Mouse (Mus musculus): ENCODE results near the gene Plekha1. TPM values are rescaled to one million over a fixed set of nuclear protein-coding genes. Genes with fewer than 3 reads are reported as not detected.

Plekha1 gene
- total and polyA plus RNA-seq, 3 experiments: 6.9 to 22.1 TPM; not detected in 1

GRCm38 (mm10) chr7:130895618-130895945, 30.0 kb downstream of the Plekha1 start:
- Histone ChIP-seq H3K36me3 (ENCODE audit: control insufficient read depth in 1 of 2, insufficient read depth in 2 of 2, low read length in 2 of 2) (peaks cover 0 to 2% of the 10 kb centered on the region in 2 experiments; a peak in 1 of 4 replicates), H3K9ac (ENCODE audit: control insufficient read depth, low read depth, low read length, poor library complexity, severe bottlenecking) (no peak overlapping the region), H3K79me2 (ENCODE audit: control insufficient read depth, insufficient read depth, low read length, poor library complexity) (no peaks in the 10 kb centered on the region), H3K4me1 (ENCODE audit: control insufficient read depth in 1 of 2, insufficient read depth in 2 of 2, low read length in 2 of 2) (peaks cover 0 to 3% of the 10 kb centered on the region in 2 experiments; a peak in 1 of 4 replicates), H3K4me3 (ENCODE audit: control insufficient read depth in 1 of 2, insufficient read depth in 1 of 2, low read depth in 2 of 2, low read length in 2 of 2) (no peak overlapping the region), H3K27ac (ENCODE audit: control insufficient read depth, low read depth, low read length) (no peak overlapping the region), H3K9me3 (replicated peaks; ENCODE audit: insufficient read depth, low read length) (no peaks in the 10 kb centered on the region), H3K27me3 (ENCODE audit: control insufficient read depth in 1 of 2, insufficient read depth in 2 of 2, low read length in 2 of 2) (peaks cover 0 to 1% of the 10 kb centered on the region in 2 experiments; a peak in 1 of 4 replicates)
- no peak for DNase-seq (ENCODE audit: low read depth, low spot score)
- no peak for TF ChIP-seq NELFE (IDR thresholded peaks at IDR 0.05; ENCODE audit: low read depth, low read length)
- no peak for TF ChIP-seq ELF1 (IDR thresholded peaks at IDR 0.05; ENCODE audit: low read depth, low read length)
- no peak for TF ChIP-seq RAD21 (IDR thresholded peaks at IDR 0.05; ENCODE audit: low read depth, low read length)
- TF ChIP-seq TCF12 (IDR thresholded peaks at IDR 0.05; ENCODE audit: low read depth, low read length): no peak

GRCm38 (mm10) chr7:130896064-130896463, 30.5 kb downstream of the Plekha1 start:
- peaks cover 0 to 2% of the 10 kb centered on the region in 2 experiments; a peak in 1 of 4 replicates for H3K36me3 ChIP-seq (ENCODE audit: control insufficient read depth in 1 of 2, insufficient read depth in 2 of 2, low read length in 2 of 2)
- no peak overlapping the region for H3K4me3 ChIP-seq (ENCODE audit: control insufficient read depth in 1 of 2, insufficient read depth in 1 of 2, low read depth in 2 of 2, low read length in 2 of 2)
- no peak overlapping the region for H3K9ac ChIP-seq (ENCODE audit: control insufficient read depth, low read depth, low read length, poor library complexity, severe bottlenecking)
- H3K9me3 ChIP-seq (replicated peaks; ENCODE audit: insufficient read depth, low read length): no peaks in the 10 kb centered on the region
- H3K4me1 ChIP-seq (ENCODE audit: control insufficient read depth in 1 of 2, insufficient read depth in 2 of 2, low read length in 2 of 2): peaks cover 0 to 3% of the 10 kb centered on the region in 2 experiments; a peak in 1 of 4 replicates
- no peaks in the 10 kb centered on the region; the same call in 1 of the 2 replicates for H3K79me2 ChIP-seq (ENCODE audit: control insufficient read depth, insufficient read depth, low read length, poor library complexity)
- DNase-seq (ENCODE audit: low read depth, low spot score): no peak
- no peak overlapping the region for H3K27ac ChIP-seq (ENCODE audit: control insufficient read depth, low read depth, low read length)
- peaks cover 0 to 1% of the 10 kb centered on the region in 2 experiments; a peak in 1 of 4 replicates for H3K27me3 ChIP-seq (ENCODE audit: control insufficient read depth in 1 of 2, insufficient read depth in 2 of 2, low read length in 2 of 2)
- TF ChIP-seq ZC3H11A (IDR thresholded peaks at IDR 0.05; ENCODE audit: low read depth, low read length): no peak
- no peak for TF ChIP-seq CTCF (IDR thresholded peaks at IDR 0.05 in 2 of 3, conservative IDR thresholded peaks at IDR 0.05 in 1 of 3; ENCODE audit: control insufficient read depth in 1 of 3, insufficient read depth in 1 of 3, low read depth in 2 of 3, low read length in 3 of 3, poor library complexity in 1 of 3, severe bottlenecking in 1 of 3)
- TF ChIP-seq RCOR1 (IDR thresholded peaks at IDR 0.05; ENCODE audit: low read depth, low read length): no peak
- TF ChIP-seq TBP (IDR thresholded peaks at IDR 0.05; ENCODE audit: low read depth, low read length): no peak
- TF ChIP-seq TCF12 (IDR thresholded peaks at IDR 0.05; ENCODE audit: low read depth, low read length): no peak
- TF ChIP-seq ZMIZ1 (IDR thresholded peaks at IDR 0.05; ENCODE audit: low read depth, low read length): no peak
- TF ChIP-seq MAX (IDR thresholded peaks at IDR 0.05; ENCODE audit: low read length): no peak
- TF ChIP-seq MAZ (IDR thresholded peaks at IDR 0.05; ENCODE audit: low read depth, low read length): no peak
- TF ChIP-seq KAT2A (conservative IDR thresholded peaks at IDR 0.05; ENCODE audit: low read depth, low read length): no peak
- no peak for TF ChIP-seq EP300 (IDR thresholded peaks at IDR 0.05; ENCODE audit: low read depth in 1 of 2, low read length in 2 of 2)
- no peak for TF ChIP-seq USF2 (IDR thresholded peaks at IDR 0.05; ENCODE audit: borderline replicate concordance in 1 of 2, insufficient read depth in 1 of 2, low read depth in 1 of 2, low read length in 2 of 2)
- TF ChIP-seq ELF1 (IDR thresholded peaks at IDR 0.05; ENCODE audit: low read depth, low read length): no peak
- no peak for TF ChIP-seq HCFC1 (IDR thresholded peaks at IDR 0.05; ENCODE audit: low read depth, low read length)
- no peak for TF ChIP-seq CHD2 (IDR thresholded peaks at IDR 0.05; ENCODE audit: low read length)
- no peak for TF ChIP-seq UBTF (IDR thresholded peaks at IDR 0.05; ENCODE audit: borderline replicate concordance, insufficient read depth, low read depth, low read length)
- no peak for TF ChIP-seq BHLHE40 (IDR thresholded peaks at IDR 0.05; ENCODE audit: borderline replicate concordance, low read depth, low read length)
- no peak for TF ChIP-seq POLR2A (IDR thresholded peaks at IDR 0.05; ENCODE audit: control insufficient read depth in 1 of 2, insufficient read depth in 1 of 2, low read depth in 1 of 2, low read length in 2 of 2, poor library complexity in 1 of 2)
- no peak for TF ChIP-seq POLR2AphosphoS5 (IDR thresholded peaks at IDR 0.05; ENCODE audit: borderline replicate concordance, low read depth, low read length)
- no peak for TF ChIP-seq MAFK (IDR thresholded peaks at IDR 0.05; ENCODE audit: borderline replicate concordance, low read depth, low read length)

All from MEL (cell line).